Mouse (Mus musculus) Muller cell, postnatal 12 days (primary cell): ENCODE data around the gene Cwh43.

Experiments used
- DNase-seq: peaks from one replicate; pipeline ENCODE4 v3.0.0-alpha.2; 2015; ENCODE audit errors: inconsistent ontology term

Cwh43 gene

GRCm38 (mm10) chr5:73399768-73400526 lies 5.9 kb upstream of the Cwh43 start:
- DNase-seq: peak; percentile 71

- peak; percentile 38 for DNase-seq
These were observed 4.5 kb upstream of the Cwh43 start for GRCm38 (mm10) chr5:73401341-73401740.

DNA sequence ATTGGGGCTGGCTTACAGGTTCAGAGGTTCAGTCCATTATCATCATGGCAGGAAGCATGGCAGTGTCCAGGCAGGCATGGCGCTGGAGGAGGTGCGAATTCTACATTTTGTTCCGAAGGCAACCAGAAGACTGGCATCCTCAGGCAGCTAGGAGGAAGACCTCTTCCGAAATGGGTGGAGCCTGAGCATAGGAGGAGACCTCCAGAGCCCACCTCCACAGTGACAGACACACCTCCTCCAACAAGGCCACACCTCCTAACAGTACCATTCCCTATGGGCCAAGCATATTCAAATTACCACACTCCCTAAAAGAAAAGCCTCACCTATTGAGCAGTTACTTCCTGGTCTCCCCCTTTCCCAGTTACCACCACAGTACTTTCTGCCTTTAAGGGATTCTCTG lies 3.0 kb upstream of the Cwh43 start:
- no peak for DNase-seq

GRCm38 (mm10) chr5:73403311-73404068 lies 2.4 kb upstream of the Cwh43 start:
- no peak for DNase-seq

DNA sequence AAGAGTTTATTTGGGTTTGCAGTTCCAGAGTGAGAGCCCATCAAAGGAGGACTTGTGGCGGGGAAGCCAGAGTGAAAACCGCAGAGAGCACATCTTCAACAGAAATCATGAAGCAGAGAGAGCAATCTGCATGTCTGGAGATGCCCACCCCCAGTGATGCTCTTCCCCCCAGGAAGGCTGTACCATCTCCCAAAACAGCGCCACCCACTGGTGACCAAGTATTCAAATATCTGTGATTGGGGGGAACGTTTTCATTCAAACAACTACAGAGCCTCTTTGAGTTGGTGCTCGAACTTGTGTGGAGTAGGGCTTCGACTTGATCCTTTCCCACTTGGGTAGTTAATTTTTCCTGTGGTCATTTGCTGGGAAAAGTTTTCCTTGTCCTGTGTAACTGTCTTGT lies 1.1 kb upstream of the Cwh43 start:
- DNase-seq: no peak

DNA sequence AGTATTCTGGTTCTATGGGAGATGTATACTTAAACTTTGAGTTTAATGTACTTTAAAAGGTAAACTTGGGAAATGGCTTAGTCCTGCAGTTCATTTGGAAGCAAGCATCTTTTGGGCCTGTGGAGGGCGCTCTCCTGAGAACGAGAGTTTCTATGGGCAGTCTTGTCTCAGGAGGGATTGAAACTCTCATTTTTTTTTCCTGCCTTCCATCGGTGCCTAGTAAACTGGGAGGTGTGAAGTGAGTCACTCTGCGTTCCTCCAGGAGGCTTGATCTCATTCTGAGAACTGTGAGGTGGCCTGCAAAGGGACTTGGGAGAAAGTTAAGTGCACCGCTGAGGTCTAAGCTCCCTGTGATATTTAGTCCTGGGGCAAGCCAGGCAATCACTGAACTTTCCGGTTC lies 986 bp downstream of the Cwh43 start:
- DNase-seq: no peak

DNA sequence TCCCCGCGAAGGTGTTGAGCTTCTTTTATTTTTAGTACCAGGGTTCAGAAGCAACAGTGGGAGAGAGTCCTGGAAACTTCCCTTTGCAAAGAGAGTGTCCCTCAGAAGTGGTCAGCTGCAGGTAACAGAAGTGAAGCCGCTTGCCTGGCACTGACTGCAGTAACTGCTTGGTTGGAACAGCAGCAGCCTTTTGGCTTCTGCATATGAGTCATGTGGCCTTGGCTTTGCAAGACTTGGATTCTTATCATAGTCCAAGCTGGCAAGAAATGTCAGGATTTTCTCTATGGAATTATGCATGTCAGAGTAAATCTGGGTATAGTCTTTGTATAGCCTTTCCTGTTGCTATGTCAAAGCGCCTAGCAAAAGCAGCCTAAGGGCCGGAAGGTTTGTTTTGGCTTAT lies 4.1 kb downstream of the Cwh43 start:
- no peak for DNase-seq

DNA sequence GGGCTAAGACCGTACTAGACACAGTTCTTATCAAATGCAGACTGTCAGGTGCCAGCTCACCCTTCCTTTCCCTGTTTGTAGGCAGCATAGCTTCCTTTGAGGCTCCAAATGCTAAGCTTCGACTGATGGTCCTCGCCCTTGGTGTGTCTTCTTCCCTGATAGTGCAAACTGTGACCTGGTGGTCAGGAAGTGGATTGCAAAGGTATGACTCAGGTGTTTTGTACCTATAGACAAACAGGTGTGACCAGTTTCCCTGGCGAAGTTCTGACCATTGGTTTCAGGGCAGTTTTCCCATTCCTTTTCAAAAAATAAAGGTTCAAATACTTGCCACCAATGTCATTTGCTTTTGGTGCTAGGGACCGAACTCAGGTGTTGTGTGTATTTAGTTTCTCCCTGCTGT lies 5.9 kb downstream of the Cwh43 start:
- DNase-seq: no peak

- no peak for DNase-seq
These were observed 8.3 kb downstream of the Cwh43 start for GRCm38 (mm10) chr5:73414172-73414571.

DNA sequence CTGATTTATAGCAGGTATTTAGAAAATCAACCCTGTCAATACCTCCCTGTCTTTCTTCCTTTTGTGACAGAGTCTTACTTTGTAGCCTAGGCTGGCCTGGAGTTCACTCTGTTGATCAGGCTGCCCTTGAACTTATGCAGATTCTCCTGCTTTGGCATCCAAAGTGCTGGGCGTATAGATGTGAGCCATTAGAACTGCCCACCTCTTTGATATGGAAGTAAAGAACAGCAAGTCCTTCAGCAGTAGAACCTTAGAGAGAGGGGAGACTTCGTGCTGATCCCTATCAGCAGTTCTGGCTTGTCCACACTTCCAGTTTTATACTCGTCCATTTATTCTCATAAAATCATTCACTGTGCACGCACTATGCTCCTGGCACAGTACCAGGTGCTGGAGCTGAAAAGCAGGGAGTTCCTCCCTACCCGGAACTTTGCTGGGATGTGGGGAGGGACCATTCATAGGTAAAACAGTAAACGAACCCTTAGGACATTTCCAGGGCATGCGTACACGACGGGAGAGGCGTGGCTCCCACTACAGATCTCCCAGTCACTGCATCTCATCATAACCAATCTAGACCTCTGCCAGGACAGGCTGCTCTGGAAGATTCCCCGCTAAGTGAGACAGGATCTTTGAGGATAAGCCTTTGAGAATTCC lies 13.3 kb downstream of the Cwh43 start:
- no peak for DNase-seq

DNA sequence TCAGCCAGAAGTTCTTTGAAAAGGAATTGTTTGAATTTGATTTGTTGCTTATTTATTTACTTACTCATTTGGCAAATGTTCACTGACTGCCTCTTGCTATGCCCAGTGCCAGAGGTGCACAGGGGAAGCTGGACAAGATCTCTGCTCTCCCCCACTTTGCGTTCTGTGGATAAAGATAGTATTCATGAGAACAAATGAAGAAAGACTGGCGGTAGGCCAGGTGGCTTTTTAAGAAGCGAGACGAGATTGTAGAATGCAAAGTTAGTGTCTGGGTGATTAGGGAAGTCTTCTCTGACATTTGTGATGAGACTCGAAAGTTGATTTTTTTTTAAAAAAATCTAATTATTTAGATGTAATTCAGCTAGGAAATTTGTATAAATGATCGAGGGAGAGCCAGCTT lies 20.9 kb downstream of the Cwh43 start:
- DNase-seq: no peak

- DNase-seq: peak; percentile 42
These were observed 25.7 kb downstream of the Cwh43 start for GRCm38 (mm10) chr5:73431581-73431980.

GRCm38 (mm10) chr5:73432805-73433204 lies 26.9 kb downstream of the Cwh43 start:
- DNase-seq: no peak

GRCm38 (mm10) chr5:73434764-73435163 lies 28.9 kb downstream of the Cwh43 start:
- DNase-seq: no peak

GRCm38 (mm10) chr5:73442176-73442575 lies 36.3 kb downstream of the Cwh43 start:
- no peak for DNase-seq

- no peak for DNase-seq
These were observed 44.4 kb downstream of the Cwh43 start for GRCm38 (mm10) chr5:73450276-73450675.

- DNase-seq: no peak
These were observed 48.8 kb downstream of the Cwh43 start for GRCm38 (mm10) chr5:73454502-73455306.

GRCm38 (mm10) chr5:73455307-73455687 lies 49.4 kb downstream of the Cwh43 start:
- DNase-seq: no peak

DNA sequence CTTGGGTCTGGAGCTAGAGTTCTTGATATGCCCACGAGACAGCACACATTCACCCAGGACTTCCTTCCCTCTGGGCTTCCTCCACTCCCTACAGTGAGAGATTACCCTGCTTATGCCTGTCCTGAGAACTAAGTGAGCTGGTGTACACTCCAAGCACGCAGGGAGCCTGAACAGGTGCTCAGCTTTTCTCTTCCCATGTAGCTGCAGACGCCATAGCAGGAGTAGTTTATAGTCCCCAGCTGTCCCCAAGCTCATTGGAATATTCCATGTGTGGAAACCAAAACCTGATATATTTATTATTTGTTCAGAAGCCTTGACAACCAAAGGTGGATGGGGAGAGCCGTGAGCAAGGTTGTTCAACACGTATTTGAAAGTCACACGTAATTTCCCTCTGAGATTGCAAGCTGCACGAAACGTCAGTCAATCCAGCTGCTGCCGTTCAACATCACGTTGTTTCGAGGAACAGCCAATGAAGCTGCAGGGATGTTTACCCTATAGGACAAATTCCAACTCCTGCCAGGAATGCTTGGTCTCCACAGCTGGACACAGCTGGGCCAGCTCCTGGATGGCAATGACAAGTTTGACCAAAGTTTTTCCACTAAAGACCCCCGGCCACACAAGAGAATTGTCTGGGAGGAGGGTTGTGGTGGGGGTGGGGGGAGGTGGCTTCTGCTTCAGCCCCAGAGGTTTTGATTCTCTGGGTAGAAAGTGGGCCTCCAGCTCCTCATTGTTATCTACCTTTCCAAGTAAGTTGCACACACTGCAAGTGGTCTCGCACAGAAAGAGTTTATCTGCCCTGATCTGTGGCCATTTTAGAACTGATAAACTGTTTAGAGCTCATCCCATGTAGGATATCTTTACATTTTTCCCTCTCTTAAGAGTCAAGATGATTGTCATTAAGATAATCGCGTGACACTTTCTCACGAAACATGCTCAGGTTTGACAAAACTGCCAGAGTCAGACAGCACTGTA lies 62.9 kb downstream of the Cwh43 start:
- no peak for DNase-seq
